Mouse (Mus musculus): ENCODE results near the gene Arpc1a. TPM values are rescaled to one million over a fixed set of nuclear protein-coding genes. Genes with fewer than 3 reads are reported as not detected.
"Not testable (repeated sequence)": the region's sequence is repeated elsewhere in the genome, so short reads cannot be mapped to it uniquely, and the experiment has no call there.

The Arpc1a gene
- polyA plus RNA-seq, 1 experiment: 110 TPM

DNA sequence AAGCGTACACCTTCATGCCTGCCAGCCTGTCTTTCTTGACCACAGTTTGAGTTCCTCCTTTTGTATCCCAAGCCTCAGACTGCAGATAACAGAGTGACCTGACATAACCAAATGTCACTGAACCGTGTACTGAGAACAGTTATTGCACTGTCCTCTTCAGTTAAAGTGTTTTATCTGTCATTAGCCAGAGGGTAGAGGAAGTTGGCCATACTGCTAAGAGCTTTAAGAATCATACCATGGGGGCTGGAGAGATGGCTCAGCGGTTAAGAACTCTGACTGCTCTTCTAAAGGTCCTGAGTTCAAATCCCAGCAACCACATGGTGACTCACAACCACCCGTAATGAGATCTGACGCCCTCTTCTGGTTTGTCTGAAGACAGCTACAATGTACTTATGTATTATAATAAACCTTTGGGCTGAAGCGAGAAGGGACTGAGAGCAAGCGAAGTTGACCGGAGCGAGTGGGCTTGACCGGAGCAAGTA lies 14.8 kb downstream of the Arpc1a start:
- H3K9ac ChIP-seq (ENCODE audit: low read depth, poor library complexity, severe bottlenecking): no peak overlapping the region
- H3K9me3 ChIP-seq (replicated peaks; ENCODE audit: control insufficient read depth, insufficient read depth, low read length, poor library complexity, severe bottlenecking): no peaks in the 10 kb centered on the region
- H3K36me3 ChIP-seq (ENCODE audit: control insufficient read depth, insufficient read depth, low read length, poor library complexity, severe bottlenecking): peaks cover under 1% of the 10 kb centered on the region; the same call in 1 of the 2 replicates
- no peaks in the 10 kb centered on the region for H3K4me1 ChIP-seq (ENCODE audit: control insufficient read depth, insufficient read depth, low read length)
- no peak overlapping the region for H3K4me3 ChIP-seq (ENCODE audit: low read depth, low read length)
- H3K27ac ChIP-seq (ENCODE audit: insufficient read depth, low read length): no peak overlapping the region
- no peak for TF ChIP-seq POLR2A (IDR thresholded peaks at IDR 0.05; ENCODE audit: insufficient read depth, low read length)
- no peak for TF ChIP-seq CTCF (IDR thresholded peaks at IDR 0.05; ENCODE audit: low read depth, low read length)
- no peak for TF ChIP-seq EP300 (IDR thresholded peaks at IDR 0.05; ENCODE audit: insufficient read depth, low read depth, low read length)
- H3K27me3 ChIP-seq (ENCODE audit: control insufficient read depth, insufficient read depth, low read length, poor library complexity, severe bottlenecking): no peaks in the 10 kb centered on the region

DNA sequence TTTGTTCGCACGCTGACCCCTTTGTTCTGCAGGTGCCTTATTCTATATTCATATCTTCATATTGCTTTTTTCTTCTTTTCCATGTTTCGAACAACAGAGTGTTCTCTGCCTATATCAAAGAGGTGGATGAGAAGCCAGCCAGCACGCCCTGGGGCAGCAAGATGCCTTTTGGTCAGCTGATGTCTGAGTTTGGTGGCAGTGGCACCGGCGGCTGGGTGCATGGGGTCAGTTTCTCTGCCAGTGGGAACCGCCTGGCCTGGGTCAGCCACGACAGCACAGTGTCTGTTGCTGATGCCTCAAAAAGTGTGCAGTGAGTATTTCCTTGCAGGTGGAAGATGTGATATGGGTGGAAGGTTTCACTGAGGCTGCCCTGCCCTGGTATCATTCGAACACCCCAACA lies 17.3 kb downstream of the Arpc1a start:
- H3K27me3 ChIP-seq (ENCODE audit: control insufficient read depth, insufficient read depth, low read length, poor library complexity, severe bottlenecking): no peaks in the 10 kb centered on the region
- H3K4me1 ChIP-seq (ENCODE audit: control insufficient read depth, insufficient read depth, low read length): no peaks in the 10 kb centered on the region
- H3K9me3 ChIP-seq (replicated peaks; ENCODE audit: control insufficient read depth, insufficient read depth, low read length, poor library complexity, severe bottlenecking): no peaks in the 10 kb centered on the region
- TF ChIP-seq EP300 (IDR thresholded peaks at IDR 0.05; ENCODE audit: insufficient read depth, low read depth, low read length) (no peak), POLR2A (IDR thresholded peaks at IDR 0.05; ENCODE audit: insufficient read depth, low read length) (no peak), CTCF (IDR thresholded peaks at IDR 0.05; ENCODE audit: low read depth, low read length) (no peak)
- H3K4me3 ChIP-seq (ENCODE audit: low read depth, low read length): no peak overlapping the region
- H3K36me3 ChIP-seq (ENCODE audit: control insufficient read depth, insufficient read depth, low read length, poor library complexity, severe bottlenecking): peaks cover 4% of the 10 kb centered on the region; the same call in 1 of the 2 replicates
- H3K9ac ChIP-seq (ENCODE audit: low read depth, poor library complexity, severe bottlenecking): no peak overlapping the region
- H3K27ac ChIP-seq (ENCODE audit: insufficient read depth, low read length): no peak overlapping the region

GRCm38 (mm10) chr5:145101451-145101850 lies 17.8 kb downstream of the Arpc1a start:
- not testable (repeated sequence) for H3K4me1 ChIP-seq (ENCODE audit: control insufficient read depth, insufficient read depth, low read length); H3K9ac ChIP-seq (ENCODE audit: low read depth, poor library complexity, severe bottlenecking); H3K36me3 ChIP-seq (ENCODE audit: control insufficient read depth, insufficient read depth, low read length, poor library complexity, severe bottlenecking); H3K4me3 ChIP-seq (ENCODE audit: low read depth, low read length); H3K27ac ChIP-seq (ENCODE audit: insufficient read depth, low read length); H3K27me3 ChIP-seq (ENCODE audit: control insufficient read depth, insufficient read depth, low read length, poor library complexity, severe bottlenecking); H3K9me3 ChIP-seq (replicated peaks; ENCODE audit: control insufficient read depth, insufficient read depth, low read length, poor library complexity, severe bottlenecking)

DNA sequence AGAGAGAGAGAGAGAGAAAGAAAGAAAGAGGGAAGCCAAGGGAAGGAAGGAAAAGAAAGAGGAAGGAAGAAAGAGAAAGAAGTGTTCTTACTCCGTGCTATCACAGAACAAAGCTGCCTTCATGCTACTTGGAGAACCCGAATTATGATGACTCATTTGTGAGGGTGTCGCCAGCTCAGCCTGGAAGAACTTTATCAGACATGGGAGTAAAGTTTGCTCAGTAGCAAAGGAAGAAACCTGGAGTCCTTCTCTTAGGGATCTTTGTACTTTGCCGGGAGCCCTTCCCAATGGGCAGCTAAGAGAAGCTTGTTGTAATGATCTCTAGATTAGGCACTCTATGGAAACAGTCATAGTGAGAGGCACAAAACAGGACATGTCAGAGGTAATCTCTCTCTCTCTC lies 19.1 kb downstream of the Arpc1a start:
- H3K4me3 ChIP-seq (ENCODE audit: low read depth, low read length): no peak overlapping the region
- peaks cover 4% of the 10 kb centered on the region; the same call in 1 of the 2 replicates for H3K36me3 ChIP-seq (ENCODE audit: control insufficient read depth, insufficient read depth, low read length, poor library complexity, severe bottlenecking)
- H3K9ac ChIP-seq (ENCODE audit: low read depth, poor library complexity, severe bottlenecking): no peak overlapping the region
- no peak overlapping the region for H3K27ac ChIP-seq (ENCODE audit: insufficient read depth, low read length)
- no peaks in the 10 kb centered on the region for H3K4me1 ChIP-seq (ENCODE audit: control insufficient read depth, insufficient read depth, low read length)
- H3K27me3 ChIP-seq (ENCODE audit: control insufficient read depth, insufficient read depth, low read length, poor library complexity, severe bottlenecking): no peaks in the 10 kb centered on the region
- no peak for TF ChIP-seq EP300 (IDR thresholded peaks at IDR 0.05; ENCODE audit: insufficient read depth, low read depth, low read length)
- no peak for TF ChIP-seq CTCF (IDR thresholded peaks at IDR 0.05; ENCODE audit: low read depth, low read length)
- no peak for TF ChIP-seq POLR2A (IDR thresholded peaks at IDR 0.05; ENCODE audit: insufficient read depth, low read length)
- H3K9me3 ChIP-seq (replicated peaks; ENCODE audit: control insufficient read depth, insufficient read depth, low read length, poor library complexity, severe bottlenecking): no peaks in the 10 kb centered on the region

DNA sequence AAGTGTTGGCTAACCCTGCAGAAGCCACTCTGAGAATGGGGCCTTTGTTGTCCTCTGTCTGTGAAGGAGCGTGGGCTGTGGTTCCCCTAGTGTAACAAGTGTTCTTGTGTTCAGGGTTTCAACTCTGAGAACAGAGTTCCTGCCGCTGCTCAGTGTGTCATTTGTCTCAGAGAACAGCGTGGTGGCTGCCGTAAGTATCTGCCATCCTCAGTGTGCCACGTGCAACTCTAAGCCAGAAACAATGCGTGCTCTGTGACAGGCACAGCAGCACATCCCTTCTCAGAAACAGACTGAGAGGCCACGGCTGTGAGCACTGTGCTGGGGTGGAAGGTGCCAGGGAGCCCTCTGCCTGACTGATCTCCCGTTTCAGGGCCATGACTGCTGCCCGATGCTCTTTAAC lies 20.7 kb downstream of the Arpc1a start:
- Histone ChIP-seq H3K9ac (ENCODE audit: low read depth, poor library complexity, severe bottlenecking) (no peak overlapping the region), H3K27me3 (ENCODE audit: control insufficient read depth, insufficient read depth, low read length, poor library complexity, severe bottlenecking) (no peaks in the 10 kb centered on the region), H3K36me3 (ENCODE audit: control insufficient read depth, insufficient read depth, low read length, poor library complexity, severe bottlenecking) (peaks cover 4% of the 10 kb centered on the region; the same call in 1 of the 2 replicates), H3K4me1 (ENCODE audit: control insufficient read depth, insufficient read depth, low read length) (no peaks in the 10 kb centered on the region), H3K27ac (ENCODE audit: insufficient read depth, low read length) (no peak overlapping the region), H3K9me3 (replicated peaks; ENCODE audit: control insufficient read depth, insufficient read depth, low read length, poor library complexity, severe bottlenecking) (no peaks in the 10 kb centered on the region), H3K4me3 (ENCODE audit: low read depth, low read length) (no peak overlapping the region)
- TF ChIP-seq CTCF (IDR thresholded peaks at IDR 0.05; ENCODE audit: low read depth, low read length): no peak
- TF ChIP-seq POLR2A (IDR thresholded peaks at IDR 0.05; ENCODE audit: insufficient read depth, low read length): no peak
- TF ChIP-seq EP300 (IDR thresholded peaks at IDR 0.05; ENCODE audit: insufficient read depth, low read depth, low read length): no peak

GRCm38 (mm10) chr5:145105694-145106275 lies 22.2 kb downstream of the Arpc1a start:
- Histone ChIP-seq H3K9me3 (replicated peaks; ENCODE audit: control insufficient read depth, insufficient read depth, low read length, poor library complexity, severe bottlenecking) (no peaks in the 10 kb centered on the region), H3K36me3 (ENCODE audit: control insufficient read depth, insufficient read depth, low read length, poor library complexity, severe bottlenecking) (peaks cover 4% of the 10 kb centered on the region; the same call in 1 of the 2 replicates), H3K27ac (ENCODE audit: insufficient read depth, low read length) (no peak overlapping the region)

More at GRCm38 (mm10) chr5:145105694-145106275, 22.2 kb downstream of the Arpc1a start:
- no peak overlapping the region for H3K9ac ChIP-seq (ENCODE audit: low read depth, poor library complexity, severe bottlenecking)
- H3K27me3 ChIP-seq (ENCODE audit: control insufficient read depth, insufficient read depth, low read length, poor library complexity, severe bottlenecking): no peaks in the 10 kb centered on the region
- no peaks in the 10 kb centered on the region for H3K4me1 ChIP-seq (ENCODE audit: control insufficient read depth, insufficient read depth, low read length)
- TF ChIP-seq CTCF (IDR thresholded peaks at IDR 0.05; ENCODE audit: low read depth, low read length): no peak
- no peak for TF ChIP-seq EP300 (IDR thresholded peaks at IDR 0.05; ENCODE audit: insufficient read depth, low read depth, low read length)
- TF ChIP-seq POLR2A (IDR thresholded peaks at IDR 0.05; ENCODE audit: insufficient read depth, low read length): no peak
- H3K4me3 ChIP-seq (ENCODE audit: low read depth, low read length): no peak overlapping the region

All from ES-Bruce4 (cell line).